Comparison of ENCODE assay signal across 20 mouse cellular contexts in the genomic region with DNA sequence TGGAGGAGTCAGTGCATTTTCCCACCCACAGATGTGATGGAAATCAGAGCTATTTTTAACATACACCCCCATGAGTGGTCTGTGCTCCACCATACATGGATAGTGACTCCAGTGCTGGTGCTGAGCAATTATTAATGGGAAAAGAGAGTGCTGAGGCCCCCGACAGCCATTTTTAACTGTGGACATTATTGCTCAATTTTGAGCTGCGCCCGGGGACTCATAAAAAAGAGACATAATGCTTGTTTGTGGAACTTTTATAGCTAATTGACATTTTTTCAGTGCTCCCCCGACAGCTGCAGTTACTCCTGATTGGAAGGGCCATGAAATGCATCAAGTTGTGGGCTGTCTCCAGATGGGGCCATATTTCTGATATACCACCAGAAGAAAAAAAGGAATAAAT.
DNase-seq lines count a peak whose midpoint lies in the region; ATAC-seq lines count a peak whose summit lies in the region.
"Had no signal": no experiment of that assay in that cellular context is flagged by ENCODE, and none has a peak within 500 bp of the region (broad histone marks: within the 10 kb centered on the region; RNA-seq: fewer than 3 reads in every experiment).

No protein-coding gene starts in this region.

- no peak overlapping the region for H3K4me2 ChIP-seq in kidney, embryonic 14.5 days (replicated peaks; ENCODE audit: low read depth, low read length)
- no peak overlapping the region for H3K4me2 ChIP-seq in limb, embryonic 11.5 days (ENCODE audit: low read depth, severe bottlenecking)
- no peak overlapping the region for H3K4me2 ChIP-seq in neural tube, embryonic 12.5 days (replicated peaks)
- no peak overlapping the region for H3K4me2 ChIP-seq in midbrain, embryonic 15.5 days
- H3K4me2 ChIP-seq: embryonic facial prominence, embryonic 12.5 days; liver, embryonic 13.5 days; lung, embryonic 15.5 days; midbrain, embryonic 12.5 days had no signal

- ATAC-seq in kidney, embryonic 14.5 days (ENCODE audit: low FRiP score, low TSS enrichment), result peak; percentile 53; the same call in 1 of the 2 replicates
- ATAC-seq in limb, embryonic 11.5 days (ENCODE audit: insufficient number of reproducible peaks, low FRiP score, low TSS enrichment, low read depth), result no peak
- ATAC-seq in neural tube, embryonic 12.5 days (ENCODE audit: low FRiP score, low read depth), result peak; percentile 55
- ATAC-seq in midbrain, embryonic 15.5 days (replicated peaks), result no peak
- ATAC-seq: forebrain, postnatal 0 days; inflammation-experienced regulatory T-cells, adult 6 months had no signal

- no peaks in the 10 kb centered on the region for H3K9me3 ChIP-seq in kidney, embryonic 14.5 days (ENCODE audit: control insufficient read depth, low read length)
- no peaks in the 10 kb centered on the region for H3K9me3 ChIP-seq in limb, embryonic 11.5 days (ENCODE audit: control insufficient read depth, low read length)
- no peaks in the 10 kb centered on the region for H3K9me3 ChIP-seq in limb, embryonic 10.5 days (replicated peaks)
- no peaks in the 10 kb centered on the region for H3K9me3 ChIP-seq in neural tube, embryonic 12.5 days
- H3K9me3 ChIP-seq in midbrain, embryonic 15.5 days, result no peaks in the 10 kb centered on the region
- H3K9me3 ChIP-seq: embryonic facial prominence, embryonic 12.5 days; liver, embryonic 13.5 days; lung, embryonic 15.5 days; midbrain, embryonic 12.5 days had no signal

- H3K36me3 ChIP-seq in kidney, embryonic 14.5 days (ENCODE audit: control insufficient read depth, insufficient read depth, low read length), result no peaks in the 10 kb centered on the region
- no peaks in the 10 kb centered on the region for H3K36me3 ChIP-seq in limb, embryonic 11.5 days (ENCODE audit: control insufficient read depth, insufficient read depth, low read length)
- no peaks in the 10 kb centered on the region for H3K36me3 ChIP-seq in limb, embryonic 10.5 days
- no peaks in the 10 kb centered on the region for H3K36me3 ChIP-seq in neural tube, embryonic 12.5 days
- H3K36me3 ChIP-seq in midbrain, embryonic 15.5 days (replicated peaks), result no peaks in the 10 kb centered on the region
- H3K36me3 ChIP-seq: embryonic facial prominence, embryonic 12.5 days; liver, embryonic 13.5 days; lung, embryonic 15.5 days; midbrain, embryonic 12.5 days had no signal

- no peak overlapping the region for H3K27ac ChIP-seq in kidney, embryonic 14.5 days (ENCODE audit: low read depth, low read length)
- H3K27ac ChIP-seq in limb, embryonic 11.5 days (replicated peaks; ENCODE audit: low read depth, low read length), result no peak overlapping the region
- no peak overlapping the region for H3K27ac ChIP-seq in limb, embryonic 10.5 days
- no peak overlapping the region for H3K27ac ChIP-seq in neural tube, embryonic 12.5 days
- H3K27ac ChIP-seq in midbrain, embryonic 15.5 days, result no peak overlapping the region
- H3K27ac ChIP-seq: embryonic facial prominence, embryonic 12.5 days; liver, embryonic 13.5 days; lung, embryonic 15.5 days; macrophage; midbrain, embryonic 12.5 days had no signal

- H3K9ac ChIP-seq in kidney, embryonic 14.5 days (ENCODE audit: low read depth, low read length), result no peak overlapping the region
- H3K9ac ChIP-seq in limb, embryonic 11.5 days (ENCODE audit: low read length), result no peak overlapping the region
- no peak overlapping the region for H3K9ac ChIP-seq in neural tube, embryonic 12.5 days
- H3K9ac ChIP-seq in midbrain, embryonic 15.5 days, result no peak overlapping the region
- H3K9ac ChIP-seq: embryonic facial prominence, embryonic 12.5 days; forebrain, postnatal 0 days; liver, embryonic 13.5 days; lung, embryonic 15.5 days; midbrain, embryonic 12.5 days had no signal

- no peaks in the 10 kb centered on the region for H3K27me3 ChIP-seq in kidney, embryonic 14.5 days (ENCODE audit: control insufficient read depth, insufficient read depth, low read length)
- no peaks in the 10 kb centered on the region for H3K27me3 ChIP-seq in limb, embryonic 11.5 days (ENCODE audit: control insufficient read depth, insufficient read depth, low read length)
- H3K27me3 ChIP-seq in limb, embryonic 10.5 days (ENCODE audit: low read depth, poor library complexity, severe bottlenecking), result no peaks in the 10 kb centered on the region
- no peaks in the 10 kb centered on the region for H3K27me3 ChIP-seq in neural tube, embryonic 12.5 days (replicated peaks)
- no peaks in the 10 kb centered on the region for H3K27me3 ChIP-seq in midbrain, embryonic 15.5 days (replicated peaks)
- H3K27me3 ChIP-seq: embryonic facial prominence, embryonic 12.5 days; liver, embryonic 13.5 days; lung, embryonic 15.5 days had no signal

- no peak for DNase-seq in kidney, adult 9 months
- peak; percentile 40 for DNase-seq in limb, embryonic 11.5 days (ENCODE audit: low spot score)
- no peak for DNase-seq in limb, embryonic 10.5 days (ENCODE audit: low spot score)
- DNase-seq in forelimb bud, embryonic 11.5 days (ENCODE audit: low read depth, low spot score), result peak; percentile 42
- no peak for DNase-seq in lung, adult 18-20 months
- DNase-seq: B cell, adult 2 months; cerebellum, adult 8-10 months; forebrain, postnatal 0 days; liver, embryonic 13.5 days; spleen, adult 18-20 months; thymus, postnatal 25 days had no signal

- no peak overlapping the region for H3K4me3 ChIP-seq in kidney, embryonic 14.5 days (ENCODE audit: low read length)
- no peak overlapping the region for H3K4me3 ChIP-seq in limb, embryonic 11.5 days (ENCODE audit: low read depth, low read length)
- no peak overlapping the region for H3K4me3 ChIP-seq in limb, embryonic 10.5 days
- H3K4me3 ChIP-seq in neural tube, embryonic 12.5 days, result no peak overlapping the region
- H3K4me3 ChIP-seq in midbrain, embryonic 15.5 days, result no peak overlapping the region
- H3K4me3 ChIP-seq: embryonic facial prominence, embryonic 12.5 days; erythroblast, embryonic 14.5 days; liver, embryonic 13.5 days; lung, embryonic 15.5 days; midbrain, embryonic 12.5 days had no signal

- H3K4me1 ChIP-seq in kidney, embryonic 14.5 days (ENCODE audit: control insufficient read depth, insufficient read depth, low read length), result no peaks in the 10 kb centered on the region
- H3K4me1 ChIP-seq in limb, embryonic 11.5 days (ENCODE audit: control insufficient read depth, insufficient read depth, low read length), result peaks cover 5% of the 10 kb centered on the region; the same call in 1 of the 2 replicates
- peaks cover 25% of the 10 kb centered on the region for H3K4me1 ChIP-seq in limb, embryonic 10.5 days
- no peaks in the 10 kb centered on the region; the same call in 1 of the 2 replicates for H3K4me1 ChIP-seq in neural tube, embryonic 12.5 days
- peaks cover 4% of the 10 kb centered on the region; the same call in 1 of the 2 replicates for H3K4me1 ChIP-seq in midbrain, embryonic 15.5 days
- H3K4me1 ChIP-seq: embryonic facial prominence, embryonic 12.5 days; liver, embryonic 13.5 days; lung, embryonic 15.5 days; midbrain, embryonic 12.5 days had no signal

- WGBS in kidney, embryonic 14.5 days, result 43% methylated on average over 4 of the region's 4 CpGs
- WGBS in limb, embryonic 11.5 days, result 27% methylated on average over 4 of the region's 4 CpGs
- WGBS in limb, embryonic 10.5 days, result 64% methylated on average over 4 of the region's 4 CpGs
- 51% methylated on average over 4 of the region's 4 CpGs for WGBS in neural tube, embryonic 12.5 days
- WGBS in midbrain, embryonic 15.5 days, result 83% methylated on average over 4 of the region's 4 CpGs

Comparison
In these comparisons a context has a peak if more than half of its experiments do, and no peak if none do; other contexts are left out.
1. DNase-seq: peak in limb, embryonic 11.5 days (single experiment) and forelimb bud, embryonic 11.5 days (single experiment); none in kidney, adult 9 months (single experiment), limb, embryonic 10.5 days (single experiment) and lung, adult 18-20 months (0 of 2).
2. ATAC-seq: peak in kidney, embryonic 14.5 days (single experiment) and neural tube, embryonic 12.5 days (single experiment); none in limb, embryonic 11.5 days (single experiment) and midbrain, embryonic 15.5 days (single experiment).